Comparison of ENCODE assay signal across 13 mouse cellular contexts in the genomic region with DNA sequence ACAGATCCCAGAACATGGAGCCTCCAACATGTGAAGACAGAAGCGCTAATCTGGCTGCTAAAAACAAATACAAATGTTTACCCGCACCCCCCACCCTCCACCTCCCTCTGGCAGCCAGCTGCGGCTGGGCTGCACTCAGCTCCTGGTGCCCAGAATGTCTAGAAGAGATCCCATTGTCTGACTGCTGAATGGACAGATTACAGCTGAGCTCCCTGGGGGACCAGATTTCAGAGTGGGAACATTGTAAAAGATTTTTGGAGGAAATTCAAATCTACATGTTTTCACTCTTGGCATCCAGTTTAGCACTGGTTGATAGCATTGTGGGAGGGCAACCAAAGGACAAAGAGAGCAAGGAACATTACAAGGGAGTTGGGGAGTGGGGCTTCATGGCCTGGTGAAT.
A peak's percentile ranks its signal among the peaks of the same experiment; 100 is the strongest.
DNase-seq lines count a peak whose midpoint lies in the region; ATAC-seq and TF ChIP-seq lines count a peak whose summit lies in the region.
"Had no signal": no experiment of that assay in that cellular context is flagged by ENCODE, and none has a peak within 500 bp of the region (broad histone marks: within the 10 kb centered on the region; RNA-seq: fewer than 3 reads in every experiment).

No protein-coding gene starts in this region.

- ATAC-seq in forebrain, embryonic 16.5 days, result 0 out of 2 replicates have a peak, but pooled peaks have one; percentile 63
- ATAC-seq in forebrain, embryonic 13.5 days, result no peak
- ATAC-seq in midbrain, embryonic 15.5 days (replicated peaks), result no peak

- H3K36me3 ChIP-seq in forebrain, embryonic 16.5 days (ENCODE audit: control insufficient read depth, insufficient read depth), result no peaks in the 10 kb centered on the region
- H3K36me3 ChIP-seq in forebrain, embryonic 13.5 days (ENCODE audit: poor library complexity, severe bottlenecking), result no peaks in the 10 kb centered on the region
- no peaks in the 10 kb centered on the region for H3K36me3 ChIP-seq in midbrain, embryonic 10.5 days
- H3K36me3 ChIP-seq in midbrain, embryonic 15.5 days (replicated peaks), result no peaks in the 10 kb centered on the region

- H3K4me2 ChIP-seq in forebrain, embryonic 16.5 days (ENCODE audit: low read length), result no peak overlapping the region
- H3K4me2 ChIP-seq in forebrain, embryonic 13.5 days, result no peak overlapping the region
- H3K4me2 ChIP-seq in midbrain, embryonic 15.5 days, result no peak overlapping the region

- no peaks in the 10 kb centered on the region for H3K27me3 ChIP-seq in forebrain, embryonic 16.5 days (replicated peaks; ENCODE audit: control insufficient read depth, insufficient read depth, low read length)
- H3K27me3 ChIP-seq in forebrain, embryonic 13.5 days, result no peaks in the 10 kb centered on the region
- no peaks in the 10 kb centered on the region for H3K27me3 ChIP-seq in midbrain, embryonic 10.5 days (ENCODE audit: low read depth, poor library complexity, severe bottlenecking)
- no peaks in the 10 kb centered on the region for H3K27me3 ChIP-seq in midbrain, embryonic 15.5 days (replicated peaks)

- 28% methylated on average over 3 of the region's 3 CpGs for WGBS in forebrain, embryonic 16.5 days
- 25% methylated on average over 3 of the region's 3 CpGs for WGBS in forebrain, embryonic 13.5 days
- WGBS in midbrain, embryonic 10.5 days, result 45% methylated on average over 3 of the region's 3 CpGs
- 36% methylated on average over 3 of the region's 3 CpGs for WGBS in midbrain, embryonic 15.5 days

- no peak for TF ChIP-seq CTCF in brain, embryonic 14.5 days (IDR thresholded peaks at IDR 0.05; ENCODE audit: borderline replicate concordance, extremely low read depth, insufficient read depth, insufficient read length)

- peak; percentile 34 for DNase-seq in layer of hippocampus, adult 11-12 months (ENCODE audit: low spot score)
- DNase-seq in layer of hippocampus, adult 9-10 months (ENCODE audit: low spot score), result no peak
- DNase-seq in midbrain, embryonic 10.5 days (ENCODE audit: low spot score), result no peak
- DNase-seq in brain, embryonic 14.5 days (ENCODE audit: low read depth), result peak; percentile 51
- no peak for DNase-seq in cerebellum, adult 18-20 months
- DNase-seq: B cell, adult 2 months; cerebellum, adult 2 months; kidney, adult 9 months; kidney, postnatal 4 days; thymus, adult 2 months had no signal

- H3K4me1 ChIP-seq in forebrain, embryonic 16.5 days (replicated peaks; ENCODE audit: control insufficient read depth, insufficient read depth, low read length), result peaks cover 8% of the 10 kb centered on the region; the same call in 1 of the 2 replicates
- peaks cover 21% of the 10 kb centered on the region for H3K4me1 ChIP-seq in forebrain, embryonic 13.5 days
- peaks cover 8% of the 10 kb centered on the region for H3K4me1 ChIP-seq in midbrain, embryonic 10.5 days
- H3K4me1 ChIP-seq in midbrain, embryonic 15.5 days, result no peaks in the 10 kb centered on the region

- no peaks in the 10 kb centered on the region for H3K9me3 ChIP-seq in forebrain, embryonic 16.5 days (ENCODE audit: control insufficient read depth, low read length)
- 0 out of 2 replicates have a peak, but pooled peaks cover 4% of the 10 kb centered on the region for H3K9me3 ChIP-seq in forebrain, embryonic 13.5 days (replicated peaks)
- H3K9me3 ChIP-seq in midbrain, embryonic 10.5 days (replicated peaks), result no peaks in the 10 kb centered on the region
- no peaks in the 10 kb centered on the region for H3K9me3 ChIP-seq in midbrain, embryonic 15.5 days

- no peak overlapping the region for H3K27ac ChIP-seq in forebrain, embryonic 16.5 days (ENCODE audit: low read length)
- H3K27ac ChIP-seq in forebrain, embryonic 13.5 days, result no peak overlapping the region
- H3K27ac ChIP-seq in midbrain, embryonic 10.5 days (replicated peaks), result 0 out of 2 replicates have a peak overlapping the region, but pooled peaks have one; percentile 39
- H3K27ac ChIP-seq in midbrain, embryonic 15.5 days, result no peak overlapping the region

- no peak overlapping the region for H3K4me3 ChIP-seq in forebrain, embryonic 16.5 days (replicated peaks; ENCODE audit: low read length)
- no peak overlapping the region for H3K4me3 ChIP-seq in forebrain, embryonic 13.5 days
- H3K4me3 ChIP-seq in midbrain, embryonic 10.5 days, result no peak overlapping the region
- no peak overlapping the region for H3K4me3 ChIP-seq in midbrain, embryonic 15.5 days

- H3K9ac ChIP-seq in forebrain, embryonic 16.5 days (replicated peaks; ENCODE audit: low read depth, low read length), result no peak overlapping the region
- H3K9ac ChIP-seq in forebrain, embryonic 13.5 days, result no peak overlapping the region
- H3K9ac ChIP-seq in midbrain, embryonic 15.5 days, result no peak overlapping the region

- no peak for TF ChIP-seq POLR2A in brain, embryonic 14.5 days (IDR thresholded peaks at IDR 0.05; ENCODE audit: borderline replicate concordance, extremely low read depth, insufficient read depth, insufficient read length, poor library complexity, severe bottlenecking)

Comparison
In these comparisons a context has a peak if more than half of its experiments do, and no peak if none do; other contexts are left out.
1. DNase-seq: peak in layer of hippocampus, adult 11-12 months (single experiment) and brain, embryonic 14.5 days (single experiment); none in layer of hippocampus, adult 9-10 months (single experiment), midbrain, embryonic 10.5 days (single experiment) and cerebellum, adult 18-20 months (0 of 2).